Comparison of ENCODE assay signal across 10 mouse cellular contexts in the genomic region with DNA sequence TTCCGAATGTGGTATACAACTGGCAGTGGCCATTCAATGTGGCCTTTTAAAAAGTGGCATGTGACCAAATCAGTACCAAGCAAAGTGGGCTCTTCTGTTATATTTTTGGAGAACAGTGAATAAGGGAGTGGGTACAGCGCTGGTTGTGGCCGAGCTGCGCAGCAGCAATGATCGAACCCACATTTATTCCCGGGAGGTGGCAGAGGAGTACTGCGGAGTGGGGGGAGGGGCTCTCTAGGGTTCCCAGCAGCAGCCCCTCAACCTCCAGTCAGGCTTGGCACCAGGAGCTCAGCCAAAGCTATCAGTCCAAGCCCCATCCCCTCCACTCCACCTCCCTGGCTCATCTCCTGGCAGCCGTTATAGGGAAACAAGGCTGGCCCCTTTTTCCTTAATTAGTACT. TPM values are rescaled to one million over a fixed set of nuclear protein-coding genes. Genes with fewer than 3 reads are reported as not detected.
A peak's percentile ranks its signal among the peaks of the same experiment; 100 is the strongest.
DNase-seq lines count a peak whose midpoint lies in the region; ATAC-seq lines count a peak whose summit lies in the region.
"Had no signal": no experiment of that assay in that cellular context is flagged by ENCODE, and none has a peak within 500 bp of the region (broad histone marks: within the 10 kb centered on the region; RNA-seq: fewer than 3 reads in every experiment).

No protein-coding gene starts in this region.

- 73% methylated on average over 8 of the region's 8 CpGs for WGBS in hindbrain, embryonic 10.5 days
- WGBS in hindbrain, embryonic 11.5 days: 73% methylated on average over 8 of the region's 8 CpGs
- 67% methylated on average over 8 of the region's 8 CpGs for WGBS in midbrain, embryonic 12.5 days

- intact Hi-C loops in gastrocnemius, postnatal 14 days (cut with DNase I; ENCODE audit: low total_unique reads): no loop called here

- no peak overlapping the region for H3K4me2 ChIP-seq in hindbrain, embryonic 11.5 days (replicated peaks; ENCODE audit: low read depth, low read length)
- no peak overlapping the region for H3K4me2 ChIP-seq in midbrain, embryonic 12.5 days (replicated peaks)

- no peaks in the 10 kb centered on the region for H3K9me3 ChIP-seq in hindbrain, embryonic 10.5 days
- H3K9me3 ChIP-seq in hindbrain, embryonic 11.5 days (ENCODE audit: control insufficient read depth, low read length): no peaks in the 10 kb centered on the region
- H3K9me3 ChIP-seq in midbrain, embryonic 12.5 days: no peaks in the 10 kb centered on the region

- H3K27me3 ChIP-seq in hindbrain, embryonic 10.5 days (ENCODE audit: insufficient read depth, poor library complexity, severe bottlenecking): 0 out of 2 replicates have a peak, but pooled peaks cover 4% of the 10 kb centered on the region
- no peaks in the 10 kb centered on the region for H3K27me3 ChIP-seq in hindbrain, embryonic 11.5 days (ENCODE audit: control insufficient read depth, insufficient read depth, low read length)
- peaks cover 4% of the 10 kb centered on the region; the same call in 1 of the 2 replicates for H3K27me3 ChIP-seq in midbrain, embryonic 12.5 days

- DNase-seq in hindbrain, embryonic 10.5 days (ENCODE audit: low spot score): no peak
- DNase-seq in hindbrain, embryonic 11.5 days (ENCODE audit: low spot score): no peak
- peak; percentile 25 for DNase-seq in right cerebral cortex, postnatal 4 days
- DNase-seq in right cerebral cortex, adult 18-20 months: no peak
- DNase-seq in gastrocnemius, adult 18-20 months (ENCODE audit: low spot score): no peak
- DNase-seq in gastrocnemius, postnatal 14 days: no peak

- no peak for ATAC-seq in hindbrain, embryonic 11.5 days (ENCODE audit: low FRiP score)
- ATAC-seq in midbrain, embryonic 12.5 days (ENCODE audit: low FRiP score, low read depth): no peak
- ATAC-seq: inflammation-experienced regulatory T-cells, adult 6 months had no signal

- peak overlapping the region; percentile 60; the same call in 1 of the 2 replicates for H3K27ac ChIP-seq in hindbrain, embryonic 10.5 days
- no peak overlapping the region for H3K27ac ChIP-seq in hindbrain, embryonic 11.5 days (ENCODE audit: low read depth, low read length)
- H3K27ac ChIP-seq in midbrain, embryonic 12.5 days (replicated peaks): peak overlapping the region; percentile 71

- H3K4me3 ChIP-seq in hindbrain, embryonic 10.5 days: no peak overlapping the region
- no peak overlapping the region for H3K4me3 ChIP-seq in hindbrain, embryonic 11.5 days (ENCODE audit: low read depth, low read length)
- no peak overlapping the region for H3K4me3 ChIP-seq in midbrain, embryonic 12.5 days
- H3K4me3 ChIP-seq: erythroblast, embryonic 14.5 days had no signal

- peaks cover 15% of the 10 kb centered on the region for H3K4me1 ChIP-seq in hindbrain, embryonic 10.5 days (replicated peaks)
- H3K4me1 ChIP-seq in hindbrain, embryonic 11.5 days (replicated peaks; ENCODE audit: control insufficient read depth, insufficient read depth, low read length): no peaks in the 10 kb centered on the region
- H3K4me1 ChIP-seq in midbrain, embryonic 12.5 days: peaks cover 19% of the 10 kb centered on the region

- no peaks in the 10 kb centered on the region for H3K36me3 ChIP-seq in hindbrain, embryonic 10.5 days
- H3K36me3 ChIP-seq in hindbrain, embryonic 11.5 days (ENCODE audit: control insufficient read depth, insufficient read depth, low read length): no peaks in the 10 kb centered on the region
- no peaks in the 10 kb centered on the region for H3K36me3 ChIP-seq in midbrain, embryonic 12.5 days

- no peak overlapping the region for H3K9ac ChIP-seq in hindbrain, embryonic 11.5 days (ENCODE audit: low read depth, low read length)
- no peak overlapping the region for H3K9ac ChIP-seq in midbrain, embryonic 12.5 days (replicated peaks)

RNA-seq across cellular contexts. Expression of a gene that starts 37.0 kb away (rescaled TPM):
- polyA plus RNA-seq in hindbrain, embryonic 10.5 days (2016; fragmentation: Nextera tagmentation; extraction: Ambion mirVana): 0.95 and 1.6 TPM in 2 replicates
- 2.2 and 2.7 TPM in 2 replicates for polyA plus RNA-seq in hindbrain, embryonic 11.5 days (2014; fragmentation: Nextera tagmentation; extraction: Ambion mirVana)
- 2.8 and 3.3 TPM in 2 replicates for polyA plus RNA-seq in midbrain, embryonic 12.5 days (2016; fragmentation: Nextera tagmentation; extraction: Ambion mirVana)
- total RNA-seq in gastrocnemius, adult 18-20 months (2021): under 1 TPM; 0.11 to 0.12 TPM
- total RNA-seq in gastrocnemius, postnatal 14 days (2021): under 1 TPM; 0.07 to 0.39 TPM
- total RNA-seq: CH12.LX had no signal
- polyA plus RNA-seq: erythroblast, embryonic 14.5 days; inflammation-experienced regulatory T-cells, adult 6 months had no signal
